Mouse (Mus musculus): ENCODE measurements around the gene Trhr2. TPM values are rescaled to one million over a fixed set of nuclear protein-coding genes. Genes with fewer than 3 reads are reported as not detected.

The Trhr2 gene
- polyA plus RNA-seq, 1 experiment from 2014 or later = not detected

GRCm38 (mm10) chr8:122375320-122375719 is 14.8 kb upstream of the Trhr2 start:
- Histone ChIP-seq H3K4me3 (replicated peaks) (peak overlapping the region; percentile 92; the same call in 1 of the 2 replicates), H3K9ac (no peak overlapping the region), H3K9me3 (replicated peaks) (no peaks in the 10 kb centered on the region), H3K4me2 (peak overlapping the region; percentile 68), H3K27me3 (no peaks in the 10 kb centered on the region), H3K36me3 (peaks cover 16% of the 10 kb centered on the region), H3K27ac (no peak overlapping the region), H3K4me1 (peaks cover 28% of the 10 kb centered on the region)
- 92% methylated on average over 7 of the region's 7 CpGs for WGBS
- no peak for ATAC-seq (replicated peaks; ENCODE audit: low FRiP score)

GRCm38 (mm10) chr8:122371706-122372105 is 11.2 kb upstream of the Trhr2 start:
- no peaks in the 10 kb centered on the region for H3K36me3 ChIP-seq
- H3K27me3 ChIP-seq = no peaks in the 10 kb centered on the region
- no peak for ATAC-seq (replicated peaks; ENCODE audit: low FRiP score)
- H3K9me3 ChIP-seq (replicated peaks) = no peaks in the 10 kb centered on the region
- no peak overlapping the region for H3K27ac ChIP-seq
- no peak overlapping the region for H3K4me2 ChIP-seq
- no peak overlapping the region for H3K9ac ChIP-seq
- no peak overlapping the region for H3K4me3 ChIP-seq (replicated peaks)
- peaks cover 11% of the 10 kb centered on the region; the same call in 1 of the 2 replicates for H3K4me1 ChIP-seq
- 73% methylated on average over 6 of the region's 6 CpGs for WGBS

- Histone ChIP-seq H3K4me1 (peaks cover 4% of the 10 kb centered on the region; the same call in 1 of the 2 replicates), H3K4me3 (replicated peaks) (no peak overlapping the region), H3K27ac (no peak overlapping the region), H3K9ac (no peak overlapping the region), H3K4me2 (no peak overlapping the region), H3K36me3 (no peaks in the 10 kb centered on the region), H3K9me3 (replicated peaks) (no peaks in the 10 kb centered on the region), H3K27me3 (no peaks in the 10 kb centered on the region)
- WGBS = 10% methylated on average over 9 of the region's 9 CpGs
- no peak; the same call in 1 of the 2 replicates for ATAC-seq (replicated peaks; ENCODE audit: low FRiP score)
Measured at GRCm38 (mm10) chr8:122369665-122370064, 9.1 kb upstream of the Trhr2 start.

- no peak for ATAC-seq (replicated peaks; ENCODE audit: low FRiP score)
- no peak overlapping the region for H3K27ac ChIP-seq
Measured at GRCm38 (mm10) chr8:122368494-122368893, 7.9 kb upstream of the Trhr2 start.

GRCm38 (mm10) chr8:122362967-122363366 is 2.4 kb upstream of the Trhr2 start:
- Histone ChIP-seq H3K9ac (no peak overlapping the region), H3K4me1 (no peaks in the 10 kb centered on the region), H3K4me2 (no peak overlapping the region), H3K27ac (no peak overlapping the region), H3K9me3 (replicated peaks) (no peaks in the 10 kb centered on the region), H3K27me3 (peaks cover 10% of the 10 kb centered on the region; the same call in 1 of the 2 replicates), H3K4me3 (replicated peaks) (no peak overlapping the region), H3K36me3 (no peaks in the 10 kb centered on the region)
- no peak for ATAC-seq (replicated peaks; ENCODE audit: low FRiP score)
- WGBS = 40% methylated on average over 8 of the region's 8 CpGs

More at GRCm38 (mm10) chr8:122368494-122368893, 7.9 kb upstream of the Trhr2 start:
- Histone ChIP-seq H3K9ac (no peak overlapping the region), H3K4me3 (replicated peaks) (no peak overlapping the region), H3K36me3 (no peaks in the 10 kb centered on the region), H3K4me2 (no peak overlapping the region), H3K9me3 (replicated peaks) (no peaks in the 10 kb centered on the region), H3K27me3 (0 out of 2 replicates have a peak, but pooled peaks cover 1% of the 10 kb centered on the region), H3K4me1 (peaks cover 4% of the 10 kb centered on the region; the same call in 1 of the 2 replicates)
- WGBS = 78% methylated on average over 10 of the region's 10 CpGs

- Histone ChIP-seq H3K4me3 (replicated peaks) (no peak overlapping the region), H3K9ac (no peak overlapping the region), H3K9me3 (replicated peaks) (no peaks in the 10 kb centered on the region), H3K4me1 (no peaks in the 10 kb centered on the region), H3K27me3 (peaks cover 10% of the 10 kb centered on the region), H3K4me2 (no peak overlapping the region), H3K36me3 (no peaks in the 10 kb centered on the region), H3K27ac (no peak overlapping the region)
- ATAC-seq (replicated peaks; ENCODE audit: low FRiP score) = no peak
- WGBS = 44% methylated on average over 5 of the region's 5 CpGs
Measured at GRCm38 (mm10) chr8:122362271-122362670, 1.7 kb upstream of the Trhr2 start.

- no peak overlapping the region for H3K4me2 ChIP-seq
- H3K27ac ChIP-seq = no peak overlapping the region
- no peak overlapping the region for H3K4me3 ChIP-seq (replicated peaks)
- H3K9ac ChIP-seq = no peak overlapping the region
- no peaks in the 10 kb centered on the region for H3K9me3 ChIP-seq (replicated peaks)
- ATAC-seq (replicated peaks; ENCODE audit: low FRiP score) = no peak
- WGBS = 81% methylated on average over 15 of the region's 15 CpGs
- H3K27me3 ChIP-seq = peaks cover 12% of the 10 kb centered on the region
- no peaks in the 10 kb centered on the region for H3K36me3 ChIP-seq
- peaks cover 6% of the 10 kb centered on the region; the same call in 1 of the 2 replicates for H3K4me1 ChIP-seq
Measured at GRCm38 (mm10) chr8:122359111-122359775, 1.3 kb downstream of the Trhr2 start.

GRCm38 (mm10) chr8:122357641-122358040 is 2.9 kb downstream of the Trhr2 start:
- 67% methylated on average over 5 of the region's 5 CpGs for WGBS
- no peaks in the 10 kb centered on the region for H3K36me3 ChIP-seq
- H3K9me3 ChIP-seq (replicated peaks) = no peaks in the 10 kb centered on the region
- no peak overlapping the region for H3K27ac ChIP-seq
- H3K4me3 ChIP-seq (replicated peaks) = no peak overlapping the region
- H3K4me2 ChIP-seq = no peak overlapping the region
- H3K4me1 ChIP-seq = peaks cover 11% of the 10 kb centered on the region; the same call in 1 of the 2 replicates
- no peak overlapping the region for H3K9ac ChIP-seq
- H3K27me3 ChIP-seq = peaks cover 11% of the 10 kb centered on the region
- no peak for ATAC-seq (replicated peaks; ENCODE audit: low FRiP score)

- no peak for ATAC-seq (replicated peaks; ENCODE audit: low FRiP score)
- no peak overlapping the region for H3K9ac ChIP-seq
- no peaks in the 10 kb centered on the region for H3K9me3 ChIP-seq (replicated peaks)
- no peak overlapping the region for H3K4me2 ChIP-seq
- H3K36me3 ChIP-seq = no peaks in the 10 kb centered on the region
- H3K4me3 ChIP-seq (replicated peaks) = no peak overlapping the region
- WGBS = 70% methylated on average over 11 of the region's 11 CpGs
- H3K4me1 ChIP-seq = peaks cover 11% of the 10 kb centered on the region; the same call in 1 of the 2 replicates
- H3K27me3 ChIP-seq = peaks cover 11% of the 10 kb centered on the region
- no peak overlapping the region for H3K27ac ChIP-seq
Measured at GRCm38 (mm10) chr8:122357202-122357601, 3.3 kb downstream of the Trhr2 start.

GRCm38 (mm10) chr8:122355642-122356606 is 4.6 kb downstream of the Trhr2 start:
- Histone ChIP-seq H3K4me2 (no peak overlapping the region), H3K27ac (no peak overlapping the region), H3K27me3 (peaks cover 7% of the 10 kb centered on the region), H3K4me3 (replicated peaks) (no peak overlapping the region), H3K9me3 (replicated peaks) (no peaks in the 10 kb centered on the region), H3K9ac (no peak overlapping the region), H3K36me3 (no peaks in the 10 kb centered on the region), H3K4me1 (peaks cover 11% of the 10 kb centered on the region; the same call in 1 of the 2 replicates)
- WGBS = 63% methylated on average over 9 of the region's 9 CpGs
- ATAC-seq (replicated peaks; ENCODE audit: low FRiP score) = 0 out of 2 replicates have a peak, but pooled peaks have one; percentile 18

- whole genome bisulfite sequencing = 61% methylated on average over 8 of the region's 8 CpGs
- H3K4me1 ChIP-seq = peaks cover 16% of the 10 kb centered on the region
- no peak overlapping the region for H3K27ac ChIP-seq
- ATAC-seq (replicated peaks; ENCODE audit: low FRiP score) = no peak
- H3K27me3 ChIP-seq = peaks cover 13% of the 10 kb centered on the region
- H3K9ac ChIP-seq = no peak overlapping the region
- no peaks in the 10 kb centered on the region for H3K36me3 ChIP-seq
- H3K9me3 ChIP-seq (replicated peaks) = no peaks in the 10 kb centered on the region
- H3K4me2 ChIP-seq = no peak overlapping the region
- no peak overlapping the region for H3K4me3 ChIP-seq (replicated peaks)
Measured at GRCm38 (mm10) chr8:122354157-122354556, 6.4 kb downstream of the Trhr2 start.
